Mouse (Mus musculus): ENCODE results near the gene Kif6.

DNA sequence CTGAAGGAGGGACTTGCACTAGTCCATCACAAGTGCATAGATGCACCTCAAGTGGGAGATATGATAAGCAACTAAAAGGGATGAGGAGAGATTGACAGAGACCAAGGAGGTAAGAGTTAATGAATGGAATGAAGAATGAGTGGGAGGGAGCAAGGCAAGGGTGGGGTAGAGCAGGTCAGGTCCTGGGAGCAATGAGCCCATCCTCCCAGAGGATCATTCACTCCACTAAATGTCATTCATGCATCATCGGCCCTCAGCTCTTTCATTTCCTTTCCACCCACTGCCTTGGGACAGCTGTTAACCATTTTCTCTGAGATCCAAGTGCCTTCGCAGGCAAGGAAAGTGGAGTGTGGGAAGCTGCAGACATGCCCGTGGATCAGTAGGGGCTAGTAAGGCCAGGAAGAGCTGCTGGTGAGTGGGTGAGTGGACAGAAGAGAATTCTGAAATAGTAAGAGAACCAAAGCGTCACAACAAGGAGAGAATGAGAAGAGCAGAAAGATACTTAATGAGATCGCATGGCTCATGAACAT, 95.2 kb downstream of the Kif6 start:
- TF ChIP-seq CTCF (IDR thresholded peaks at IDR 0.05; ENCODE audit: extremely low read depth, insufficient read length, insufficient replicate concordance, low read depth, low read length) = no peak
- TF ChIP-seq POLR2A (IDR thresholded peaks at IDR 0.05; ENCODE audit: low read depth, low read length) = no peak
